Mouse (Mus musculus): Measurements from ENCODE around the gene Slc37a1. TPM values are rescaled to one million over a fixed set of nuclear protein-coding genes. Genes with fewer than 3 reads are reported as not detected.
A peak's percentile ranks its signal among the peaks of the same experiment; 100 is the strongest.

The Slc37a1 gene
- total and polyA plus RNA-seq, 3 experiments, result 14.2 to 15.0 TPM; not detected in 1

GRCm38 (mm10) chr17:31238234-31239020, 48.2 kb upstream of the Slc37a1 start (continued):
- TF ChIP-seq SIN3A (IDR thresholded peaks at IDR 0.05; ENCODE audit: low read length) (peak; percentile 69), MEF2A (IDR thresholded peaks at IDR 0.05; ENCODE audit: extremely low read depth, insufficient replicate concordance, low read depth, low read length, poor library complexity, severe bottlenecking) (peak; percentile 52; the same call in 1 of the 2 replicates), TCF12 (IDR thresholded peaks at IDR 0.05; ENCODE audit: low read depth, low read length) (peak; percentile 99), NRF1 (IDR thresholded peaks at IDR 0.05; ENCODE audit: insufficient read depth, low read depth, low read length, poor library complexity, severe bottlenecking) (peak; percentile 24; the same call in 1 of the 2 replicates), ZC3H11A (IDR thresholded peaks at IDR 0.05; ENCODE audit: low read depth, low read length) (no peak), EP300 (IDR thresholded peaks at IDR 0.05; ENCODE audit: low read depth in 1 of 2, low read length in 2 of 2) (peak; percentile 90 to 94), SMC3 (IDR thresholded peaks at IDR 0.05; ENCODE audit: low read depth, low read length) (no peak), CHD2 (IDR thresholded peaks at IDR 0.05; ENCODE audit: low read length) (no peak), MAFK (IDR thresholded peaks at IDR 0.05; ENCODE audit: borderline replicate concordance, low read depth, low read length) (no peak; the same call in 1 of the 2 replicates), POLR2AphosphoS5 (IDR thresholded peaks at IDR 0.05; ENCODE audit: borderline replicate concordance, low read depth, low read length) (no peak), USF1 (IDR thresholded peaks at IDR 0.05; ENCODE audit: low read depth, low read length) (0 out of 2 replicates have a peak, but pooled peaks have one; percentile 11), E2F4 (IDR thresholded peaks at IDR 0.05; ENCODE audit: borderline replicate concordance, low read depth, low read length) (no peak)

GRCm38 (mm10) chr17:31241156-31241555, 45.4 kb upstream of the Slc37a1 start:
- H3K27ac ChIP-seq (ENCODE audit: control insufficient read depth, low read depth, low read length), result no peak overlapping the region
- TF ChIP-seq ELF1 (IDR thresholded peaks at IDR 0.05; ENCODE audit: low read depth, low read length), result no peak
- no peak for TF ChIP-seq USF1 (IDR thresholded peaks at IDR 0.05; ENCODE audit: low read depth, low read length)
- TF ChIP-seq NELFE (IDR thresholded peaks at IDR 0.05; ENCODE audit: low read depth, low read length), result no peak
- no peak for TF ChIP-seq TCF12 (IDR thresholded peaks at IDR 0.05; ENCODE audit: low read depth, low read length)
- no peak overlapping the region for H3K4me3 ChIP-seq (ENCODE audit: control insufficient read depth in 1 of 2, insufficient read depth in 1 of 2, low read depth in 2 of 2, low read length in 2 of 2)
- no peak overlapping the region for H3K9ac ChIP-seq (ENCODE audit: control insufficient read depth, low read depth, low read length, poor library complexity, severe bottlenecking)
- no peaks in the 10 kb centered on the region for H3K79me2 ChIP-seq (ENCODE audit: control insufficient read depth, insufficient read depth, low read length, poor library complexity)
- no peaks in the 10 kb centered on the region for H3K27me3 ChIP-seq (ENCODE audit: control insufficient read depth in 1 of 2, insufficient read depth in 2 of 2, low read length in 2 of 2)
- peaks cover 13 to 22% of the 10 kb centered on the region in 2 experiments for H3K4me1 ChIP-seq (ENCODE audit: control insufficient read depth in 1 of 2, insufficient read depth in 2 of 2, low read length in 2 of 2)
- peaks cover 14 to 18% of the 10 kb centered on the region in 2 experiments for H3K36me3 ChIP-seq (ENCODE audit: control insufficient read depth in 1 of 2, insufficient read depth in 2 of 2, low read length in 2 of 2)
- DNase-seq (ENCODE audit: low read depth, low spot score), result no peak
- H3K9me3 ChIP-seq (replicated peaks; ENCODE audit: insufficient read depth, low read length), result no peaks in the 10 kb centered on the region; the same call in 1 of the 2 replicates

GRCm38 (mm10) chr17:31242764-31243163, 43.8 kb upstream of the Slc37a1 start:
- DNase-seq (ENCODE audit: low read depth, low spot score), result no peak
- Histone ChIP-seq H3K79me2 (ENCODE audit: control insufficient read depth, insufficient read depth, low read length, poor library complexity) (no peaks in the 10 kb centered on the region), H3K4me1 (ENCODE audit: control insufficient read depth in 1 of 2, insufficient read depth in 2 of 2, low read length in 2 of 2) (peaks cover 13 to 21% of the 10 kb centered on the region in 2 experiments), H3K27ac (ENCODE audit: control insufficient read depth, low read depth, low read length) (no peak overlapping the region), H3K4me3 (ENCODE audit: control insufficient read depth in 1 of 2, insufficient read depth in 1 of 2, low read depth in 2 of 2, low read length in 2 of 2) (no peak overlapping the region), H3K27me3 (ENCODE audit: control insufficient read depth in 1 of 2, insufficient read depth in 2 of 2, low read length in 2 of 2) (no peaks in the 10 kb centered on the region), H3K9ac (ENCODE audit: control insufficient read depth, low read depth, low read length, poor library complexity, severe bottlenecking) (no peak overlapping the region), H3K9me3 (replicated peaks; ENCODE audit: insufficient read depth, low read length) (no peaks in the 10 kb centered on the region; the same call in 1 of the 2 replicates), H3K36me3 (ENCODE audit: control insufficient read depth in 1 of 2, insufficient read depth in 2 of 2, low read length in 2 of 2) (peaks cover 8 to 17% of the 10 kb centered on the region in 2 experiments)
- peak; percentile 24 to 47 (median 31); a peak in 4 of 6 replicates for TF ChIP-seq CTCF (IDR thresholded peaks at IDR 0.05 in 2 of 3, conservative IDR thresholded peaks at IDR 0.05 in 1 of 3; ENCODE audit: control insufficient read depth in 1 of 3, insufficient read depth in 1 of 3, low read depth in 2 of 3, low read length in 3 of 3, poor library complexity in 1 of 3, severe bottlenecking in 1 of 3)
- peak; percentile 29; the same call in 1 of the 2 replicates for TF ChIP-seq SMC3 (IDR thresholded peaks at IDR 0.05; ENCODE audit: low read depth, low read length)
- TF ChIP-seq MYC (IDR thresholded peaks at IDR 0.05; ENCODE audit: low read depth, low read length), result no peak

Data from MEL (cell line).